Mouse (Mus musculus) T-helper 1 cell (primary cell): ENCODE results near the gene Usf3.

Experiments used
- in situ Hi-C: fragments of 300-600 bp; cut with MboI, MseI; formaldehyde crosslinking; loops from one replicate; pipeline ENCODE4 v1.15.1; 2025; ENCODE audit warnings: high pct_unique_total_duplicates

Gene Usf3

GRCm38 (mm10) chr16:44172297-44173154 is 520 bp upstream of the Usf3 start:
- in situ Hi-C loops = no loop called here

DNA sequence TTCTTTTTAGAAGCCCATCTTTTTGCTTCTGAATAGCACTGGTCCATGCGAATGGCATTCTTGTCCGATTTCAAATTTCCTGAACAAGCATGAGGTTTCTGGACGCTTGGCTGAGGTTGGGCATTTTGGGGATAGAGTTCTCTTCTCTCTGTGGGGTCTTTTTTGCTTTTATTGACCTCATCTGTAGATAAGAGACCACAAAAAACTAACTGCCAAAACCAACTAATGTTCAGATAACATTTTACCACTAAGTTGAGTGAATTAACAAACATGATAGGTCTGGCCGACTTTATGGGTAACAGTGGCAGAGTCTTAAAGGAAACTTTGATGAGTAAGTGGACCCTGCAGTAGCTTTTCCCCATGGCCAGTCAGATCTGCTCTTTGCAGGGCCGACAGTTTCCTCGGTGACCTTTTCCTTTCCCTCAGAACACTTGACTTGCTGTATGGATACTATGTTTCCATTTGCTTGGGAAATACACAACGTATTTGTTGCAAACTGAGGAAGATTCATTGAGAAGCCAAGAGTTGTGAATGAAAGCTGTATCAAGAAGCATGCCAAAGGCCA is 1.0 kb downstream of the Usf3 start:
- in situ Hi-C loops = no loop called here

- in situ Hi-C loops = no loop called here
These were observed 2.0 kb downstream of the Usf3 start for GRCm38 (mm10) chr16:44175001-44175400.

GRCm38 (mm10) chr16:44176511-44176910 is 3.5 kb downstream of the Usf3 start:
- in situ Hi-C loops = no loop called here

- in situ Hi-C loops = no loop called here
These were observed 5.5 kb downstream of the Usf3 start for GRCm38 (mm10) chr16:44178555-44178954.

- in situ Hi-C loops = no loop called here
These were observed 9.6 kb downstream of the Usf3 start for GRCm38 (mm10) chr16:44182597-44182996.

DNA sequence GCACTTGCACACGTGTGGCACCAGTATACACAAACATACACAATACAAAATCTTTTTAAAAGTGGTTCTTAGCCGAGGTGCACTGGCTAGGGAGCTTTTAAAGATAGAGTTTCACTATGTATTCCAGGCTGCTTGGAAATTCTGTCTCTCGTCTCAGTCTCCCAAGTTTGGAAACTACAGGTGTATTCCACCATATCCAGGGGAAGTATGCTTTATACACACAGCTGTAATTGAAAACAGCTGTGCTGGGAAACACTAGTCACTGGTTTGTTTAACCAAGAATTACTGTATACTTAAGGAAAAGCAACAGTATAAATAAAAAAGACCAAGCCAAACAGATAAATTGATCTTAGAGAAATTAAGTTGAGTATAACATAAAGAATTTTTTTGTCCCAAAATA is 11.7 kb downstream of the Usf3 start:
- in situ Hi-C loops = no loop called here

DNA sequence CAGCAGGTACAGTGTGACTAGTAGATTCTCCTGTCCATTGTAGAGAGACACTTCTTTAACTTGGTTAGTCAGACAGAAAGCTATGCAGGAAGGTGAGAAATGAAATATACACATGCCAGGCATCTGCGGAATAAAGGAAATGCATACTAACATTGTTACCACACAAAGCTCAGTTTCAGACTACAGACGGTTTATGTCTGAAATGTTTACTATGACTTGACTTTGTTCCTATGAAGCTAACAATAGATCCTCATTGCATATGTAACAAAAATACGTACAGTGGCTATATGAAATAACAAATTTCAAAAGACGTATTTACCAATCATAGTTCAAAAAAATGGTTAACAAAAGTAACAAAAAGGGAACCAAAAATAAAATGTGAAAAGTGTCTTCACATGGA is 14.1 kb downstream of the Usf3 start:
- in situ Hi-C loops = no loop called here

DNA sequence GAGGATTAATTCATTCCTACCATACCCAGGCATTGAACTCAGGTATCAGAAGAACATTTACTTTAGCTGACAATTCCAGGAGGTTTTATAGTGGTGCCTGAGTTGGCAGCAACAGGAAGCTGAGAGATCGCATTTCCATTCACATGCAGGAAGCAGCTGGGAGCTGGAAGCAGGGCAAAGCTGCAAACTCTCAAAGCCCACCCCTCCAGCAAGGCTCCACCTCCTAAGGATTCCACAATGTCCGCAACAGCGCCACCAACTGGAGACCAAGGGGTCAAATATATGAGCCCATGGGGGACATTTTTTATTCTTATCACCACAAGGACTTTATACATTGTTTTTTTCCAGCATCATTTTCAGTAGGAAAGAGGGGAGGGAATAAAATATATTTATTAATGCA is 15.7 kb downstream of the Usf3 start:
- in situ Hi-C loops = no loop called here

GRCm38 (mm10) chr16:44190032-44190431 is 17.0 kb downstream of the Usf3 start:
- in situ Hi-C loops = no loop called here

- in situ Hi-C loops = no loop called here
These were observed 17.9 kb downstream of the Usf3 start for GRCm38 (mm10) chr16:44190968-44191367.

DNA sequence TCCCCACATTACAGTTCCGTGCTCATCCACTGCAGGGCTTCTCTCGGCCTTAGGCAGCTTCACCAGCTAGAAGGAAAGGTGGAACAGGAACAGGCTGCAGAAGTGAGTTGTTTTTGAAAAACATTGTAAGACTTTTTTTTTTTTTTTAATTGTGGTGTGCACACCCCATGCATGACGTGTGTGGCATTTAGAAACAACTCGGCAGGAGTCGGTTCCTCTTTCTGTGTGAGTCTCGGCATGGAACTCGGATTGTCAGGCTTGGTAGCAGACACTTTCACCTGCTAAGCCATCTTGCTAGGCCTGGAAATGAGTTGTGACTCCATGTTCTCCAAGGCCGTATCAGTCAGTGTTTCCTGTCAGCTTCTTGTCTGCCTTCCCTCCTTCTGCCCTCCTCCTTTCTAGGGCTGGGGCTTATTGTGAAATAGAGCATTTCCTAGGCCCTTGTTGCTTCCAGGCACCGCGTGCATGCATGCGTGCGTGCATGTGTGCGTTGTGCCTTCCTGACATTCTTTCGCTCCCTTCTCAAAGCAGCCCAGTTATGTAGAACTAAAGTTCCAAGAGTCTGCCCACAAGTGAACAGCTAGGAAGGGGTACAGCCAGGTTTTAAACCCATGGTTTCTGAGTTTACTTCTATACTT is 26.1 kb downstream of the Usf3 start:
- in situ Hi-C loops = no loop called here

DNA sequence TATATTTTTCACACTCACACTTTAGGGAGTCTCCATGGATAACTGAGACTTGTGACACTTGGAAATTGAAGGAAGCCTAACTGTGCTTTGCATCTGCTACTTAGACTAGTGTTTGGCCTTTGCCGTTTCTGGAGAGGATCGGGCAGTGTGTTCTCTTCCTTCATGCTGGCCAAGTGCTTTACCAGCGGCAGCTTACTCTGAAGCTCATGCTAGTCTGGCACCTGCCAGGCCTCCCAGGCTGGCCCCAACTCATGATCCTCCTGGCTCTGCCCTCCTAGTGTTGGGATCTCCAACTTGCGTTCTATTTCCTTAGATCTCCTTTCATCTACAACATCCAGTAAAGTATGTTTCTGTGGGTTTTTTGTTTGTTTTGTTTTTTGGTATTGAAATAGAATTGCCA is 27.1 kb downstream of the Usf3 start:
- in situ Hi-C loops = no loop called here

- in situ Hi-C loops = no loop called here
These were observed 31.3 kb downstream of the Usf3 start for GRCm38 (mm10) chr16:44204331-44204730.

GRCm38 (mm10) chr16:44205973-44206372 is 32.9 kb downstream of the Usf3 start:
- in situ Hi-C loops = no loop called here

GRCm38 (mm10) chr16:44210156-44211053 is 37.4 kb downstream of the Usf3 start:
- in situ Hi-C loops = no loop called here

DNA sequence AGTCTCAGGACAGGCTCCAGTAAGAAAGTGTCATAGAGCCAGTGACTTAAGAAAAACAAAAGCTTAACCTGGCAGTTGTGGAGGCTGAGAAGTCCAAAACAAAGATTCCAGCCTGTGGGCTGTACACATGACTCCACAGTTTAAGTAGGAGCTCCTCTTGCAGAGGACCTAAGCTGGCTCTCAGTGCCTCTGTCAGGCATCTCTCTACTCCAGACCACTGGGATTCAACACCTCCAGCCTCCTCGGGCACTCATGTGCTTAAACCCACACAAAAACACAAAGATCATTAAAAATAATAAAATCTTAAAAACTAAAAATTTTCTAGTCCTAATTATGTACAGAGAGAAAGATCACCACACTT is 38.0 kb downstream of the Usf3 start:
- in situ Hi-C loops = no loop called here

GRCm38 (mm10) chr16:44212703-44213102 is 39.7 kb downstream of the Usf3 start:
- in situ Hi-C loops = no loop called here

GRCm38 (mm10) chr16:44215513-44215912 is 42.5 kb downstream of the Usf3 start:
- in situ Hi-C loops = no loop called here

DNA sequence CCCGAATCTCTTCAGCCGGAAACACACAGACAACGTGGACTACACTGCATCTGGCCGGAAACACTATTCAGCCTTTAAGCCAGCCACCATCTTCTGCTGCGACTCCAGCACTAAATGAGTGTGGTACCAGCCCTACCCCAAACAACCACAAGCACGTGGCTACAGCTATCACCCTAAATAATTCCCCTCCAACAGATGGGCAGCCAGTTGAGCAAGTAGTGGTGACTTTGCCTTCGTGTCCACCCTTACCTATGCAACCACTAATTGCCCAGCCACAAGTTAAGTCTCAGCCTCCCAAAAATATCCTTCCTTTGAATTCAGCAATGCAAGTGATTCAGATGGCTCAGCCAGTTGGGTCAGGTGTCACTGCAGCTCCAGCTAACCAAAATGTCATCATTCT is 43.4 kb downstream of the Usf3 start:
- in situ Hi-C loops = no loop called here

GRCm38 (mm10) chr16:44221463-44221862 is 48.4 kb downstream of the Usf3 start:
- in situ Hi-C loops = no loop called here

GRCm38 (mm10) chr16:44226706-44227291 is 53.8 kb downstream of the Usf3 start:
- in situ Hi-C loops = no loop called here
